Mouse (Mus musculus) subcutaneous adipose tissue, adult 2 months (tissue): Measurements from ENCODE around the gene Npvf. TPM values are rescaled to one million over a fixed set of nuclear protein-coding genes. Genes with fewer than 3 reads are reported as not detected.

ENCODE experiments used
- polyA plus RNA-seq: library from polyadenylated mRNA; depleted of rRNA; stranded (reverse); fragments of >200 nt; gene quantifications from 2 replicates; pipeline ENCODE4 v1.2.3, GENCODE M21; 2012; ENCODE audit warnings: low replicate concordance; rRNA removed

The Npvf gene
- not detected in 2 replicates for polyA plus RNA-seq

DNA sequence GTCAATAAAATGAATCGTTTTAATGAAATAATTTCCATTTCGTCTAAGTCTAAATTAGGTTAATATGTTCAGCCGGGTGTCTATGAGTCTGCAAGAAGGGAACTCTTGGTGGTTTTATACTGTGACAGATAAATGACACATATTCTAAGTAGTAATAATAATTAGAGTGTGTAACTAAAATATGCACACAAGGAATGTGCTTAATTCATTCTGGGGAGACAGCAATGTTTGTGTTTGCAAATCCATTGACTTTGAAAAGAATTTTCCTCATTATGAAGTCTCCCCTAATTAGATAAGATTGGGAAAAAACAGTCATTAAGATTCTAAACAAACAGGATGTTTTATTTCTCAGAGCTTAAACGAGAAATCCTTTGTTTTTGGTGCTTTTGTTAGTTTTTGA, at the start of gene Npvf:
Gene Npvf (minus strand): TSS at position 84 of the 400 bp plus-strand sequence.

Other genes with a start within 250 kb of the Npvf start
- gene Osbpl3, start 198.2 kb downstream of the Npvf start, polyA plus RNA-seq: 2.1 and 11.4 TPM in 2 replicates
- gene Cycs, start 87.9 kb downstream of the Npvf start, polyA plus RNA-seq: 6.2 and 9.5 TPM in 2 replicates
- gene 4921507P07Rik, start 57.8 kb downstream of the Npvf start, polyA plus RNA-seq: 0.34 and 0.94 TPM in 2 replicates